ENCODE assay signal across 8 mouse cellular contexts in genomic region chr3:41743436-41743835, GRCm38 (mm10). TPM values are rescaled to one million over a fixed set of nuclear protein-coding genes. Genes with fewer than 3 reads are reported as not detected.
DNase-seq lines count a peak whose midpoint lies in the region; ATAC-seq and TF ChIP-seq lines count a peak whose summit lies in the region.

No protein-coding gene starts in this region.

- no peaks in the 10 kb centered on the region for H3K9me3 ChIP-seq in lung, embryonic 14.5 days (ENCODE audit: low read depth, low read length)
- H3K9me3 ChIP-seq in forebrain, embryonic 16.5 days (ENCODE audit: control insufficient read depth, low read length), result no peaks in the 10 kb centered on the region
- no peaks in the 10 kb centered on the region for H3K9me3 ChIP-seq in kidney, postnatal 0 days (replicated peaks; ENCODE audit: low read length)
- no peaks in the 10 kb centered on the region for H3K9me3 ChIP-seq in midbrain, embryonic 12.5 days

- ATAC-seq in lung, embryonic 14.5 days (ENCODE audit: insufficient read depth), result no peak
- ATAC-seq in forebrain, embryonic 16.5 days, result no peak
- no peak for ATAC-seq in kidney, postnatal 0 days (replicated peaks; ENCODE audit: low FRiP score, low read depth)
- no peak for ATAC-seq in midbrain, embryonic 12.5 days (ENCODE audit: low FRiP score, low read depth)

- H3K4me3 ChIP-seq in lung, embryonic 14.5 days (ENCODE audit: low read depth, low read length), result peak overlapping the region; percentile 70; the same call in 1 of the 2 replicates
- no peak overlapping the region for H3K4me3 ChIP-seq in lung, adult 2 months (replicated peaks; ENCODE audit: extremely low read depth, low read depth, low read length)
- no peak overlapping the region for H3K4me3 ChIP-seq in forebrain, embryonic 16.5 days (replicated peaks; ENCODE audit: low read length)
- no peak overlapping the region; the same call in 1 of the 2 replicates for H3K4me3 ChIP-seq in kidney, postnatal 0 days (replicated peaks; ENCODE audit: low read depth, low read length)
- H3K4me3 ChIP-seq in midbrain, embryonic 12.5 days, result peak overlapping the region; percentile 70; the same call in 1 of the 2 replicates

- DNase-seq in lung, embryonic 14.5 days, result peak; percentile 51
- no peak for DNase-seq in lung, adult 2 months
- DNase-seq in brain, embryonic 14.5 days (ENCODE audit: low read depth), result peak; percentile 59
- DNase-seq in kidney, postnatal 0 days (ENCODE audit: low spot score), result peak; percentile 51
- no peak for DNase-seq in frontal cortex, postnatal 10 days (ENCODE audit: low spot score in 2 of 2)
- no peak for DNase-seq in right cerebral cortex, postnatal 25 days

- TF ChIP-seq POLR2A in lung, adult 2 months (IDR thresholded peaks at IDR 0.05; ENCODE audit: borderline replicate concordance, extremely low read depth, low read depth, low read length), result no peak
- TF ChIP-seq POLR2A in brain, embryonic 14.5 days (IDR thresholded peaks at IDR 0.05; ENCODE audit: borderline replicate concordance, extremely low read depth, insufficient read depth, insufficient read length, poor library complexity, severe bottlenecking), result no peak

- 0 out of 2 replicates have a peak overlapping the region, but pooled peaks have one; percentile 58 for H3K9ac ChIP-seq in lung, embryonic 14.5 days
- no peak overlapping the region for H3K9ac ChIP-seq in forebrain, embryonic 16.5 days (replicated peaks; ENCODE audit: low read depth, low read length)
- H3K9ac ChIP-seq in kidney, postnatal 0 days (ENCODE audit: low read depth, low read length), result no peak overlapping the region
- H3K9ac ChIP-seq in midbrain, embryonic 12.5 days (replicated peaks), result no peak overlapping the region

- WGBS in lung, embryonic 14.5 days, result 38% methylated on average over 6 of the region's 6 CpGs
- 29% methylated on average over 6 of the region's 6 CpGs for WGBS in lung, adult 2 months
- WGBS in forebrain, embryonic 16.5 days, result 25% methylated on average over 6 of the region's 6 CpGs
- 31% methylated on average over 6 of the region's 6 CpGs for WGBS in kidney, postnatal 0 days
- 41% methylated on average over 6 of the region's 6 CpGs for WGBS in midbrain, embryonic 12.5 days

- no peak overlapping the region for H3K27ac ChIP-seq in lung, embryonic 14.5 days (ENCODE audit: low read depth)
- no peak overlapping the region for H3K27ac ChIP-seq in forebrain, embryonic 16.5 days (ENCODE audit: low read length)
- no peak overlapping the region for H3K27ac ChIP-seq in kidney, postnatal 0 days
- H3K27ac ChIP-seq in midbrain, embryonic 12.5 days (replicated peaks), result no peak overlapping the region

- peak; percentile 40 for TF ChIP-seq CTCF in lung, embryonic 14.5 days (IDR thresholded peaks at IDR 0.05; ENCODE audit: low read depth)
- no peak for TF ChIP-seq CTCF in lung, adult 2 months (IDR thresholded peaks at IDR 0.05; ENCODE audit: insufficient read depth, low read length)
- peak; percentile 29; the same call in 1 of the 2 replicates for TF ChIP-seq CTCF in brain, embryonic 14.5 days (IDR thresholded peaks at IDR 0.05; ENCODE audit: borderline replicate concordance, extremely low read depth, insufficient read depth, insufficient read length)
- TF ChIP-seq CTCF in kidney, postnatal 0 days (IDR thresholded peaks at IDR 0.05; ENCODE audit: low read depth), result peak; percentile 57

- peaks cover 6% of the 10 kb centered on the region; the same call in 1 of the 2 replicates for H3K4me1 ChIP-seq in lung, embryonic 14.5 days (ENCODE audit: insufficient read depth)
- H3K4me1 ChIP-seq in lung, adult 2 months (ENCODE audit: control insufficient read depth, insufficient read depth, low read length), result peaks cover 2% of the 10 kb centered on the region
- peaks cover 13% of the 10 kb centered on the region; the same call in 1 of the 2 replicates for H3K4me1 ChIP-seq in forebrain, embryonic 16.5 days (replicated peaks; ENCODE audit: control insufficient read depth, insufficient read depth, low read length)
- peaks cover 8% of the 10 kb centered on the region; the same call in 1 of the 2 replicates for H3K4me1 ChIP-seq in kidney, postnatal 0 days (replicated peaks; ENCODE audit: insufficient read depth, low read length)
- H3K4me1 ChIP-seq in midbrain, embryonic 12.5 days, result peaks cover 18% of the 10 kb centered on the region

- no peaks in the 10 kb centered on the region for H3K27me3 ChIP-seq in lung, embryonic 14.5 days (ENCODE audit: insufficient read depth, low read length)
- H3K27me3 ChIP-seq in forebrain, embryonic 16.5 days (replicated peaks; ENCODE audit: control insufficient read depth, insufficient read depth, low read length), result no peaks in the 10 kb centered on the region
- H3K27me3 ChIP-seq in kidney, postnatal 0 days (ENCODE audit: insufficient read depth, low read length), result no peaks in the 10 kb centered on the region
- H3K27me3 ChIP-seq in midbrain, embryonic 12.5 days, result no peaks in the 10 kb centered on the region

- peak overlapping the region; percentile 82 for H3K4me2 ChIP-seq in lung, embryonic 14.5 days
- H3K4me2 ChIP-seq in forebrain, embryonic 16.5 days (ENCODE audit: low read length), result peak overlapping the region; percentile 67
- peak overlapping the region; percentile 75 for H3K4me2 ChIP-seq in kidney, postnatal 0 days (ENCODE audit: low read length)
- peak overlapping the region; percentile 74 for H3K4me2 ChIP-seq in midbrain, embryonic 12.5 days (replicated peaks)

- H3K36me3 ChIP-seq in lung, embryonic 14.5 days (ENCODE audit: insufficient read depth), result no peaks in the 10 kb centered on the region
- H3K36me3 ChIP-seq in forebrain, embryonic 16.5 days (ENCODE audit: control insufficient read depth, insufficient read depth), result no peaks in the 10 kb centered on the region
- H3K36me3 ChIP-seq in kidney, postnatal 0 days (ENCODE audit: insufficient read depth, low read length), result no peaks in the 10 kb centered on the region
- no peaks in the 10 kb centered on the region for H3K36me3 ChIP-seq in midbrain, embryonic 12.5 days

RNA-seq across cellular contexts. Expression of gene D3Ertd751e, which starts 1.0 kb away (rescaled TPM):
- 17.0 and 18.4 TPM in 2 replicates for polyA plus RNA-seq in lung, embryonic 14.5 days (2014; fragmentation: Nextera tagmentation; extraction: Ambion mirVana)
- polyA plus RNA-seq in lung, adult 2 months (2012; rRNA removed), result 0.80 and 1.7 TPM in 2 replicates
- 4.4 and 4.7 TPM in 2 replicates for polyA plus RNA-seq in brain, embryonic 14.5 days (2012; rRNA removed)
- 9.7 and 10.7 TPM in 2 replicates for polyA plus RNA-seq in forebrain, embryonic 16.5 days (2015; fragmentation: Nextera tagmentation; extraction: Ambion mirVana)
- polyA plus RNA-seq in kidney, postnatal 0 days (2015; fragmentation: Nextera tagmentation; extraction: Ambion mirVana), result 13.6 and 17.5 TPM in 2 replicates
- 19.5 and 22.7 TPM in 2 replicates for polyA plus RNA-seq in midbrain, embryonic 12.5 days (2016; fragmentation: Nextera tagmentation; extraction: Ambion mirVana)

RNA-seq across cellular contexts. Expression of gene Sclt1, which starts 1.1 kb away (rescaled TPM):
- 21.6 and 22.5 TPM in 2 replicates for polyA plus RNA-seq in lung, embryonic 14.5 days (2014; fragmentation: Nextera tagmentation; extraction: Ambion mirVana)
- polyA plus RNA-seq in lung, adult 2 months (2012; rRNA removed), result 4.7 and 7.3 TPM in 2 replicates
- 11.8 and 14.1 TPM in 2 replicates for polyA plus RNA-seq in brain, embryonic 14.5 days (2012; rRNA removed)
- polyA plus RNA-seq in forebrain, embryonic 16.5 days (2015; fragmentation: Nextera tagmentation; extraction: Ambion mirVana), result 17.4 and 18.9 TPM in 2 replicates
- 21.0 TPM in 2 replicates for polyA plus RNA-seq in kidney, postnatal 0 days (2015; fragmentation: Nextera tagmentation; extraction: Ambion mirVana)
- polyA plus RNA-seq in midbrain, embryonic 12.5 days (2016; fragmentation: Nextera tagmentation; extraction: Ambion mirVana), result 27.2 and 30.5 TPM in 2 replicates

Comparison
In these comparisons a context has a peak if more than half of its experiments do, and no peak if none do; other contexts are left out.
1. DNase-seq: peak in lung, embryonic 14.5 days (single experiment), brain, embryonic 14.5 days (single experiment) and kidney, postnatal 0 days (single experiment); none in lung, adult 2 months (single experiment), frontal cortex, postnatal 10 days (0 of 2) and right cerebral cortex, postnatal 25 days (single experiment).
2. H3K4me3 ChIP-seq: peak in lung, embryonic 14.5 days (single experiment) and midbrain, embryonic 12.5 days (single experiment); none in lung, adult 2 months (single experiment), forebrain, embryonic 16.5 days (single experiment) and kidney, postnatal 0 days (single experiment).
3. Peak in every context shown above with its lines, with median percentiles within 50 percentile points of each other: H3K4me2 ChIP-seq.